Mouse (Mus musculus) spleen, postnatal 4 days (tissue): Measurements from ENCODE around the gene Mbd3.

Experiments
- DNase-seq, 2 experiments: peaks; one replicate each; pipeline ENCODE4 v3.0.0; 2022; ENCODE audit warnings: low spot score in 2 of 2

Mbd3 gene

GRCm38 (mm10) chr10:80399191-80399972, at the start of gene Mbd3:
Mbd3 (minus strand) TSS chr10:80399550.
- DNase-seq, result peak; percentile 99

- DNase-seq, result peak; percentile 79 to 93
These were observed 46.7 kb upstream of the Mbd3 start for GRCm38 (mm10) chr10:80445898-80446601.

GRCm38 (mm10) chr10:80445052-80445451, 45.7 kb upstream of the Mbd3 start:
- DNase-seq, result no peak

DNA sequence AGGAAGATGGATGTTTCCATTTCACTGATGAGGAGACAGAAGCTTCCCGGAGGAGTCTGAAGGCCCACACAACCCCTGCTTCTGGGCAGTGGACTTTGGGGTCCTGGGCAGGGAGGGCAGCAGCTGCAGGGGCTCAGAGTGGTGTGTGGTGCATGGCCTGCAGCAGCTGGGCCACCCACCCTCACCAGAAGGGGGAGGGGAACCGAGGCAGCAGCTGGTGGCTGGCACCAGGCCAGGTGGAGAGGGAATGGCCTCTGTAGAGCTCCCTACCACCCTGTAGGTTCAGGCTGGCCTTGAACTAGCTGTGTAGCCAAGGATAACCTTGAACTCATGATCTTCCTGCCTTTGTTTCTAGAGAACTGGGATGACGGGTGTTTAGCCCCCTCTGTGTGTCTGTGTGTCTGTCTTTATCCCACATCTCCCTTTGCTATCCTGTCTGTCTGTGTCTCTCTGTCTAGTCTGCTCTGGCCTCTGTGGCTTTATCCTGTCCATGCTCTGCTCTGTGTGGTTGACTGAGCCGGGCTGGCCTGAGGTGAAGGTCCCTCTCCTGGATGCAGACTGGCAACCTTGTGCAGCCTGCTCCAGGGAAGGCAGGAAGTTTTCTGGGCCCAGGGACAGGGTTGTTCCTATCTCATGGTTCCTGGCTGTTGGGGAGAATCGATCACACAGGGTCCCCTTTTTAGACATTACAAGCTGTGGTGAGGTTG, 45.1 kb upstream of the Mbd3 start:
- peak; percentile 60 to 80 for DNase-seq

DNA sequence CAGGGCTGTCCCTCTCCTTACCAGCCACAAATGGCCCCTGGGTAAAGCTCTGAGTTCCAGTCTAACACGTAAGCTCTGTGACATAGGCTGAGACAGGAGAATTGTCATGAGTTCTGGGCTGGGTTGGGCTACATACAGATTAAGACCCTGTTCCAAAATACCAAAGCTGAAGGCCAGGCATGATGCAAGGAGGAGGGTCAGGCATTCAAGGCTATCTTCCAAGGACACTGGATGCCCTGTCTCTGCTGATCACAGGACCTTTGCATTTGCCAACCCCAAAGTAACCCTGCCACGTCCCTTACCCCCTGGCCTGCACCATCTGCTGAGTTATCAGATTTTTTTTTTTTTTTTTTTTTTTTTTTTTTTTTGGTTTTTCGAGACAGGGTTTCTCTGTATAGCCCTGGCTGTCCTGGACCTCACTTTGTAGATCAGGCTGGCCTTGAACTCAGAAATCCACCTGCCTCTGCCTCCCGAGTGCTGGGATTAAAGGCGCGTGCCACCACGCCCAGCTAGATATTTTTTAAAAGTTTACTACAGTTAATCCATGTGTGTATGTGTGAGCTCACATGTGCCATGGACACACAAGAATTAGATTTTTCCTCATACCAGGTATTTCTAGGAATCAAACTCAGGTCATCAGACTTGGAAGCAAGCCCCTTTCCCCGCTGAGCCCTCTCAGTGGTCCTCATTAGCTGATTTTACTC, 44.4 kb upstream of the Mbd3 start:
- DNase-seq, result no peak

DNA sequence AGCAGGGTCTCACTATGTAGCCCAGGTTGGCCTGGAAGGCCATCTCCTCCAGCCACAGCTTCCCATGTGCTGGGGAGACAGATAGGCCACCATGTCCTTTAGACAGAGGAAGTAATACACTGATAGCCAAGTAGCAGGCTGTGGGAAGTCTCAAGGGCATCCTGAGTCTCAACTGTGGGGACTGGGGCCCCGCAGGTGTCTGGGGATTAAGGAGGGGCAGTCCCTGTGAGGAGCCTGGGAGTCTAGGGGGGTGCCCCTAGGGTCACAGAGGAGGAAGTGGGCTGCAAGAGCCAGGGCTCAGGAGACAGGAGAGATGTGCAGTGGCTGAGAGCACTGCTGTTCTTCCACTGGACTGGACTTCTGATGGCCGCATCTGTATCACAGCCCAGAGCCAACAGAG, 43.6 kb upstream of the Mbd3 start:
- DNase-seq, result peak in 1 of 2 experiments; percentile 41

- DNase-seq, result no peak
These were observed 42.2 kb upstream of the Mbd3 start for GRCm38 (mm10) chr10:80441598-80441997.

- DNase-seq, result no peak
These were observed 40.7 kb upstream of the Mbd3 start for GRCm38 (mm10) chr10:80440031-80440430.

DNA sequence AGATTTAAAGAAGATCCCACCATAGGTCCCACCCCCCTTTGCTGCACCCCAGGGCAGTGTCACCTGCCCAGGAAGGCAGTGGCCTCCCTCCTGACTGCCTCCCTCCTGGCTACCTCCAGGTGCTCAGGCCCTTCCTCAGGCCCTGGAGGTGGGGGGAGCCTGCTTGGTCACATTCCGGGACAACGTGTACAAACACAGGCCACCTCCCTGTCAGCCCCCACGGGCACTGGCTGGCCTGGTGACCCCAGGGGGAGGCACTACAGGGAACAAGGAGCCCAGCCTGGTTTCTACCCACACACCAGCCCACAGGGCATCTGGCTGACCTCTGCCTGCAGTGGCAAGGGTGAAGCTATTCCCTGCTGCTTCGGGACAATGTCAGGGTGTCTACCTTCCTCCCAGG, 38.6 kb upstream of the Mbd3 start:
- no peak for DNase-seq

GRCm38 (mm10) chr10:80436276-80436675, 36.9 kb upstream of the Mbd3 start:
- DNase-seq, result peak; percentile 71 to 80

- DNase-seq, result peak; percentile 70 to 77
These were observed 36.4 kb upstream of the Mbd3 start for GRCm38 (mm10) chr10:80435764-80436163.

DNA sequence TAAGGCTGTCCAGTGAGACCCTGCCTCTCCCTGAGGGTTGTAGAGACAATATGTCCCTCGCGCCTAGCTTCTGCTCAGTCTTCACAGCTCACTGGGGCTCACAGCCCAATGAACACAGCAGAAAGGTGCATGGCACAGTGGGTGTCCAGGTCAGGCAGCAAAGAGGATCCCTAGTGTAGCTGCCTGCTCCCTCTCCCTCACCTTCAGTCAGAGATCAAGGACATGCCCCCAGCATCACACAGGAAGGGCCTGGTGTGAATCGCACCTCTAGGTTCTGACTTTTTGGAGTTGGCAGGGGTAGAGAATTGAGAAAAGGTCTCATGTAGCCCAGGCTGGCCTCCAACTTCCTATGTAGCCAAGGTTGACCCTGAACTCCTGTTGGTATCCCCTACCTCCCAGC, 35.5 kb upstream of the Mbd3 start:
- DNase-seq, result no peak

GRCm38 (mm10) chr10:80434233-80434592, 34.9 kb upstream of the Mbd3 start:
- DNase-seq, result no peak

GRCm38 (mm10) chr10:80433513-80434232, 34.3 kb upstream of the Mbd3 start, which contains the start of gene Tcf3:
Tcf3 (minus strand) TSS chr10:80433647.
- peak; percentile 96 to 100 for DNase-seq

DNA sequence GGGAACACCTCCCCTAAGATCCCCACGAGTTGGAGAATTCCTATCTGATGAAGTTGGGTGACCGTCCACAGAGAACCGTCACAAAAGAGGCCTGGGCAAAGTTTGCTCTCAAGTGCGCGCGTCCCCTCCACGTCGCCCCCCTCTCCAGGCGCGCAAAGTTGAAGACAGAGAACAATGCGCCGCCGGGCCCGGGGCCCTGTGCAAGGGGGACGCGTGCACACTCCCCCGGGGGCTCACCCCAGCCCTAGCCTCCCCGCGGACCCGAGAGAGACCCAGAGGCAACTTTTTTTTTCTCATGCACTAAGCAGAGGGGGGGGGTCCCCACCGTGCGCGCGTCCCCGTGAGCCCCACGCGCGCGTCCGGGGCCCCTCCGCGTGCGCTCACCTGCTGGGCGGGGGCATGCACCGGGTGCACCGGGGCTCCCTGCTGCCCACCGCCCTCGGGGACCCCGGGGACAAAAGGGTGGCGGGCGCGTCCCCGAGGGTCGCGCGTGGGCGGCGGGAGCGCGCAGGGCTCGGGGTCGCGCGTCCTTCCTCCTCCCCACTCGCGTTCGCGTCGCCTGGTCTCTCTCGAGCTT, 33.7 kb upstream of the Mbd3 start:
- DNase-seq, result peak in 1 of 2 experiments; percentile 83

DNA sequence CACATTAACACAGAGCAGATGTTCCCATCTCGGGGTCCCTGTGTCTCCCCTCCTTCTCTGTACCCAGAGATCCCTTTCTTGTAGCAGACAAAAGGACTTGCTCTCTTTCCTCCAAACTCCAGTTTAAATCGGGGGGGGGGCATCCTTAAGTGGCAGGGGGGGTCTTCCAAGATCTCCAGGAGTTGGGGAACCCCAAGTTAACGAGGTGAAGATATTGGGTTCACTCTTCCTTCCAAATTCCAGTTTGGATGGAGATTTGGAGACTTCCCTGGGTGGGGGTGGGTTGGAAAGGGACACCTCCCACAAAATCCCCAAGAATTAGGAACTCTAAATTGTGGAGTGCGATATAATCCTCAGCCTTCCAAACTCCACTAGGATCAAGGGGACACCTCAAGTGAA, 33.0 kb upstream of the Mbd3 start:
- no peak for DNase-seq

- DNase-seq, result no peak
These were observed 32.4 kb upstream of the Mbd3 start for GRCm38 (mm10) chr10:80431570-80432386.

DNA sequence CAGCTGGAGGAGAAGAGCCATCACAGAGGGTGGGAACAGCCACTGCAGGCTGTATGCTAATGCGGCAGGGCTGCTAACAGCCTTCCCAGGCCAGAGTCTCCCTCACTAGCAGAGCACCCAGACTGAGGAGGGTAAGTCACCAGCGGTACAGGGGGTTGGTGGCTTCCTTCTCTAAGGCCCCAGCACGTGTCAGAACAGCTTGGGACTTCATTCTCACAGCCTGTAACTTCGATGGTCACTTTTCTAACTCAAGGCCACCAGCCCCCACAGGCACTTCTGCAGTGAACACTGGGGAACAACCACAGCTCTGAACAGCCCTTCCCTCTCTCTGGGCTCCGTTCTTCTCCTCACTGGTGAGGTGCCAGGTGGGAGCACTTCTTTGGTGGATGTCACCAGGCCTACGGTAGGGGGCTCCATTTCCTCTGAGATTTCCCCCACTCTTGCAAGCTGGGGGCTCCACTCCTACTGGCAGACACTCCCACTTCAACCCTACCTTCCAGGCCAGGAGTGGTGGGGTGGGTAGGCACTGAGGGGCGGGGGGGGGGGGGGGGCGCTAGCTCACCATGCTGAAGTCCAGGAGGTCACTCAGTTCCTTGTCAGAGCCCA, 31.1 kb upstream of the Mbd3 start:
- no peak for DNase-seq

GRCm38 (mm10) chr10:80429800-80430199, 30.4 kb upstream of the Mbd3 start:
- no peak for DNase-seq

DNA sequence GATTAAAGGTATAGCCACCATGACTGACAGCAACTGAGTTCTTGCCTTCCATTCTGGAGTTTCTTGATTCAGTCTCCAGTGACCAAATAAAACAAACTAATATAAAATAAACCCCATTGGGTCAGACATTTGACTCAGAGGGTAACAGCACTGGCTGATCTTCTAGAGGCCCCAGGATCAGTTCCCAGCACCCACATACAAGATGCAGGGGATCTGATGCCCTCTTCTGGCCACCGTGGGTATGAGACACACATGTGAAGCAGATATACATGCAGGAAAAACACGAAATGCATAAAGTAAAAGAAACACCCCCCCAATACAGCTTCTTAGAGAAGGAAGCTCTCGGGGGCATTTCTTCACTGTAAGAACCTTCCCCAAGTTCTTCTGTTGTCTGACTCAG, 25.7 kb upstream of the Mbd3 start:
- DNase-seq, result no peak
